Mouse (Mus musculus) ovary, postnatal 10 days (tissue): ENCODE data around the gene Cacna1a.
"Not testable (repeated sequence)": the region's sequence is repeated elsewhere in the genome, so short reads cannot be mapped to it uniquely, and the experiment has no call there.

ENCODE experiments used
- DNase-seq: peaks from one replicate; pipeline ENCODE4 v3.0.0; 2022; ENCODE audit warnings: low spot score

Gene Cacna1a

GRCm38 (mm10) chr8:84474456-84474855, 86.2 kb downstream of the Cacna1a start:
- DNase-seq = no peak

- no peak for DNase-seq
These were observed 89.1 kb downstream of the Cacna1a start for GRCm38 (mm10) chr8:84477341-84477740.

- DNase-seq = no peak
These were observed 94.8 kb downstream of the Cacna1a start for GRCm38 (mm10) chr8:84483004-84483403.

GRCm38 (mm10) chr8:84485366-84485765, 97.1 kb downstream of the Cacna1a start:
- DNase-seq = no peak

- no peak for DNase-seq
These were observed 97.6 kb downstream of the Cacna1a start for GRCm38 (mm10) chr8:84485864-84486263.

- no peak for DNase-seq
These were observed 101.0 kb downstream of the Cacna1a start for GRCm38 (mm10) chr8:84489223-84489622.

- no peak for DNase-seq
These were observed 106.4 kb downstream of the Cacna1a start for GRCm38 (mm10) chr8:84494541-84495084.

GRCm38 (mm10) chr8:84501181-84501580, 112.9 kb downstream of the Cacna1a start:
- no peak for DNase-seq

GRCm38 (mm10) chr8:84501671-84502308, 113.5 kb downstream of the Cacna1a start:
- DNase-seq = no peak

GRCm38 (mm10) chr8:84502638-84503037, 114.4 kb downstream of the Cacna1a start:
- no peak for DNase-seq

GRCm38 (mm10) chr8:84507220-84507619, 119.0 kb downstream of the Cacna1a start:
- no peak for DNase-seq

- DNase-seq = not testable (repeated sequence)
These were observed 121.5 kb downstream of the Cacna1a start for GRCm38 (mm10) chr8:84509764-84510163.

- DNase-seq = no peak
These were observed 123.4 kb downstream of the Cacna1a start for GRCm38 (mm10) chr8:84511621-84512020.

GRCm38 (mm10) chr8:84513765-84514164, 125.5 kb downstream of the Cacna1a start:
- no peak for DNase-seq

GRCm38 (mm10) chr8:84518180-84518579, 129.9 kb downstream of the Cacna1a start:
- DNase-seq = no peak

- no peak for DNase-seq
These were observed 130.5 kb downstream of the Cacna1a start for GRCm38 (mm10) chr8:84518720-84519119.

GRCm38 (mm10) chr8:84519767-84520626, 131.8 kb downstream of the Cacna1a start:
- DNase-seq = no peak

- no peak for DNase-seq
These were observed 132.8 kb downstream of the Cacna1a start for GRCm38 (mm10) chr8:84520999-84521398.

GRCm38 (mm10) chr8:84528036-84528435, 139.8 kb downstream of the Cacna1a start:
- DNase-seq = no peak

GRCm38 (mm10) chr8:84529548-84529947, 141.3 kb downstream of the Cacna1a start:
- no peak for DNase-seq

- DNase-seq = no peak
These were observed 144.5 kb downstream of the Cacna1a start for GRCm38 (mm10) chr8:84532725-84533124.

- DNase-seq = no peak
These were observed 145.1 kb downstream of the Cacna1a start for GRCm38 (mm10) chr8:84533341-84533740.

- DNase-seq = no peak
These were observed 148.7 kb downstream of the Cacna1a start for GRCm38 (mm10) chr8:84536917-84537316.
